Mouse (Mus musculus) cerebellum, postnatal 4 days (tissue): ENCODE measurements around the gene Gm47985.
"Not testable (repeated sequence)": the region's sequence is repeated elsewhere in the genome, so short reads cannot be mapped to it uniquely, and the experiment has no call there.

ENCODE experiments used
- DNase-seq, 2 experiments: peaks; one replicate each; pipeline ENCODE4 v3.0.0; 2022; ENCODE audit warnings: low spot score in 2 of 2, mixed read lengths in 1 of 2

Gene Gm47985

DNA sequence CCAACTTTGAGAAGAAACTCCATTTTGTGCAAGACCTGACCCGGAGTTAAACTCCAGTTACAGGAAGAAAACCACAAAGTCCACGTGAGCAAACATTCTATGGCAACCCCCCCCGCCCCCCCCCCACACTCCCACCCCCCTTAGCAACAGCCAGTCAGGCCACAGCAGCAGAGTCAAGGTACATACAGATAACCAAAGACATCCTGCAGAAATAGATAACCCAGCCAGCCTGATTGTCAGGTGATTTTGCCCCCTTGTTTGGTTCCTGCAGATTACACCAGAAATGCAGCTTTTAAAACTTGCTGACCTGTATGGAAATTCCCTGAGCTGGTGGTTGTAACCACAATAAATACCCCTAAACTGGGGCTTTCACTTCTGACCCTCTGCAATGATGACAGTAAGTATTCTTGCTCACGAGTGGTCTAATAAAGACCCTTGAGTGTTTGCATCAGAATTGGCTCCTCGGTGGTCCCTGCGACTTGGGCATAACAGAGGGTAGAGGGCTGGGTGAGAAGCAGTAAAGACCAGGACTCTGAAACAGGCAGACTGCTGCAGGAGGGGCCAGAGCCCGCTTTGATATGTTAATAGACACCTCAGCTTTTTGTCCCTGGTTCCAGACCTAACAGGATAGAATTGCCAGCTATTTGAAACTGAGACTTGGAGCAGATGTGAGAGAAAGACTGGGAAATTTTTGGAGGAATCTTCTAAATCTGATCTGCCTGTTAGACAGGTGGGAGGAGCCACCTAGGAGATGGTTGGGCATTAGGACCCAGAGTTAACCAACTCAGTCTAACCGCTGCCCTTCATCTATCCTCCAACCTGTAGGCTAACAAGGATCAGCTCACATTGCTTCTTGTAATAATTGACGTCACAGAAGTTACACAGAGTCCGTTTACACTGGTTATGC, 5.1 kb upstream of the Gm47985 start:
- no peak for DNase-seq

GRCm38 (mm10) chr1:151177937-151178271, 4.4 kb upstream of the Gm47985 start:
- no peak for DNase-seq

- no peak for DNase-seq
These were observed 3.7 kb upstream of the Gm47985 start for GRCm38 (mm10) chr1:151178505-151179083.

DNA sequence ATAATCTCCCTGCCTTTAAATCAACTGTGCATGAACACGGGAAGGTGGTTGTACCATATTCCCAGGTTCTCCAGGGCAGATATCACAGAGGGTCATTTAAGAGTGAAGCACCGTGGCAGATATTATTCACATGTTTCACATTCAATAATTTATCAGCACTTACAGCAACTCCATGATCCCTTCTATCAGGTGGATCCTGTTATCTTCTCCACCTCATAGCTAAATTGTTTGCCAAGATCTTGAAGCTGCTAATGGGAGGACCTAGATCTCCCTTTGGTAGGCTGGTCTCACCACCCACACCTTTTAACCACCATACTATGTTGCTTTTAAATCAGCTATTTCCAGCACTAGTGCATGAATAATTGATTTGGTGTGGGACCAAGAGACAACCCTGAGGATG, 2.2 kb upstream of the Gm47985 start:
- no peak for DNase-seq

- not testable (repeated sequence) for DNase-seq
These were observed 3.8 kb downstream of the Gm47985 start for GRCm38 (mm10) chr1:151186186-151186585.

GRCm38 (mm10) chr1:151186879-151187424, 4.6 kb downstream of the Gm47985 start:
- DNase-seq: not testable (repeated sequence)

- no peak for DNase-seq
These were observed 6.1 kb downstream of the Gm47985 start for GRCm38 (mm10) chr1:151188469-151188868.

DNA sequence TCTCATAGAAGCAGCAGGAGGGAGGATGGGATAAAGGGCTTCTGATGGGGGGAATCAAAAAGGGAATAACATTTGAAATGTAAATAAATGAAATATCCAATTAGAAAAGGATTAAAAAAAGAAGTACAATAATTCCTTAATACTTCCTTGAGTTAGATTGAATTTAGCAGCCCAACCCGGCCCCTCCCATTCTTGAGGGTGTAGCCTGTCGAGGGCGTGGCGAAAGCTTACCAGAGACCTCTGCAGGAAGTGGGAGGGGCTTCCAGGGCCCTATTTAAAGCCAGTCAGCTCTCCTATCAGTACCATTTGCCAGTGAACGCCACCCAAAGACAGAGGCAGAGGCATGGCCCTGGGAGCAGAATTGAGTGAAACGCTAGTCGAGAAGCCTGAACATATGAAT, 9.7 kb downstream of the Gm47985 start, which contains the start of gene Gm8947:
TSS of gene Gm8947 (plus strand) at position 302 of the 400 bp plus-strand sequence.
- DNase-seq: not testable (repeated sequence)

GRCm38 (mm10) chr1:151192739-151193138, 10.4 kb downstream of the Gm47985 start:
- DNase-seq: not testable (repeated sequence)

GRCm38 (mm10) chr1:151195986-151196385, 13.6 kb downstream of the Gm47985 start:
- not testable (repeated sequence) for DNase-seq

GRCm38 (mm10) chr1:151196690-151197089, 14.4 kb downstream of the Gm47985 start:
- not testable (repeated sequence) for DNase-seq

DNA sequence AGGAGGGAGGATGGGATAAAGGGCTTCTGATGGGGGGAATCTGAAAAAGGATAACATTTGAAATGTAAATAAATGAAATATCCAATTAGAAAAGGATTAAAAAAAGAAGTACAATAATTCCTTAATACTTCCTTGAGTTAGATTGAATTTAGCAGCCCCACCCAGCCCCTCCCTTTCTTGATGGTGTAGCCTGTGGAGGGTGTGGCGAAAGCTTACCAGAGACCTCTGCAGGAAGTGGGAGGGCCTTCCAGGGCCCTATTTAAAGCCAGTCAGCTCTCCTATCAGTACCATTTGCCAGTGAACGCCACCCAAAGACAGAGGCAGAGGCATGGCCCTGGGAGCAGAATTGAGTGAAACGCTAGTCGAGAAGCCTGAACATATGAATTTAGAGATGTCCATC, 15.8 kb downstream of the Gm47985 start, which contains the start of gene Gm47995:
TSS of gene Gm47995 (plus strand) at position 329 of the 400 bp plus-strand sequence.
- DNase-seq: not testable (repeated sequence)

- DNase-seq: not testable (repeated sequence)
These were observed 18.3 kb downstream of the Gm47985 start for GRCm38 (mm10) chr1:151200620-151201019.

- not testable (repeated sequence) for DNase-seq
These were observed 20.4 kb downstream of the Gm47985 start for GRCm38 (mm10) chr1:151202771-151203170.

DNA sequence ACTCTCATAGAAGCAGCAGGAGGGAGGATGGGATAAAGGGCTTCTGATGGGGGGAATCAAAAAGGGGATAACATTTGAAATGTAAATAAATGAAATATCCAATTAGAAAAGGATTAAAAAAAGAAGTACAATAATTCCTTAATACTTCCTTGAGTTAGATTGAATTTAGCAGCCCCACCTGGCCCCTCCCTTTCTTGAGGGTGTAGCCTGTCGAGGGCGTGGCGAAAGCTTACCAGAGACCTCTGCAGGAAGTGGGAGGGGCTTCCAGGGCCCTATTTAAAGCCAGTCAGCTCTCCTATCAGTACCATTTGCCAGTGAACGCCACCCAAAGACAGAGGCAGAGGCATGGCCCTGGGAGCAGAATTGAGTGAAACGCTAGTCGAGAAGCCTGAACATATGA, 21.5 kb downstream of the Gm47985 start, which contains the start of gene 3110040M04Rik:
TSS of gene 3110040M04Rik (plus strand) at position 304 of the 400 bp plus-strand sequence.
- not testable (repeated sequence) for DNase-seq

DNA sequence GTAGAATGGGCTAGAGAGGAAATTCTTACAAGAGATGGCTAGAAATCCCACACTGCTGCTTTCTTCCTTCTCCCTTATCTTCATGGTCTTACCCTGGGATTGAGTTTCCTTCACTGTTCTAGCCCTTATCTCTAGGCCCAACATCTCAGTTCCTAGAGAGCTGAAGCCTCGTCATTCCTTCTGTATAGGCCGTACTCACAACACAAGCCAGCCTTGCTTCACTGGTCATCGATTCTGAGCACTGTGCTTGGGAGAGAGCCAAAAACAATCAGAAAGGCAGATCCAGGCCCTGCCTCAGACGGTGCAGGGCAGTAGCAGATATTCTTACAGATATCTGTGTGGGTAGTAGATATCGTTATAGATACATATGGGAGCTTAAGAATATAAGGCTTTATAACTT, 26.2 kb downstream of the Gm47985 start:
- DNase-seq: not testable (repeated sequence)

GRCm38 (mm10) chr1:151208944-151209343, 26.6 kb downstream of the Gm47985 start:
- not testable (repeated sequence) for DNase-seq

DNA sequence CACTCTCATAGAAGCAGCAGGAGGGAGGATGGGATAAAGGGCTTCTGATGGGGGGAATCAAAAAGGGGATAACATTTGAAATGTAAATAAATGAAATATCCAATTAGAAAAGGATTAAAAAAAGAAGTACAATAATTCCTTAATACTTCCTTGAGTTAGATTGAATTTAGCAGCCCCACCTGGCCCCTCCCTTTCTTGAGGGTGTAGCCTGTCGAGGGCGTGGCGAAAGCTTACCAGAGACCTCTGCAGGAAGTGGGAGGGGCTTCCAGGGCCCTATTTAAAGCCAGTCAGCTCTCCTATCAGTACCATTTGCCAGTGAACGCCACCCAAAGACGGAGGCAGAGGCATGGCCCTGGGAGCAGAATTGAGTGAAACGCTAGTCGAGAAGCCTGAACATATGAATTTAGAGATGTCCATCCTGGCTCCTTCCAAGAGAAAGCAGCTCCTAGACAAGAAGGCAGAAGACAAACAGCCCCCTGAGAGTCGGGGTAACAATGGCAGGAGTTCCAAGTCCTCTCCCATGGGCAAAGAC, 27.6 kb downstream of the Gm47985 start, which contains the start of gene Gm47996:
TSS of gene Gm47996 (plus strand) at position 308 of the 532 bp plus-strand sequence.
- not testable (repeated sequence) for DNase-seq

- DNase-seq: not testable (repeated sequence)
These were observed 29.3 kb downstream of the Gm47985 start for GRCm38 (mm10) chr1:151211666-151212065.

DNA sequence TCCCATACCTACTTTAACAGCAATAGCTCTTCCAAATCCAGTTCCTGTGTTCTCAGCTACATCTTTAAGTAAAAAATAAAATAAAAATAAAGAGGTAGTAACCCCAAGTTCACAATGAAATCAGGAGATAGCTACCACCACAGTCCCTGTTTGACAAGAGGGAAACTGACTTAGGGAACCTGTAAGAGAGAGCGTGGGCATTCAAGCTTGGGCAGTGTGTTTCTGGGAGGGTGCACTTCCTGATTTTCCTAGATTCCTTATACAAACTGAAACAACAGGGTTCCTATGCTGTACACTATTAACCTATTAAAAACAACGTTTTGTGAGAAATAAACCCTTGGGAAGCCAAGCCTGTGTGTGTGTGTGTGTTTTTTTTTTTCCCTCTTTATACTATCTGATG, 32.5 kb downstream of the Gm47985 start:
- DNase-seq: no peak

GRCm38 (mm10) chr1:151215985-151216384, 33.6 kb downstream of the Gm47985 start:
- DNase-seq: no peak

GRCm38 (mm10) chr1:151216417-151216816, 34.1 kb downstream of the Gm47985 start:
- DNase-seq: no peak
